Mouse (Mus musculus) skeletal muscle tissue, adult 2 months (tissue): ENCODE data around the gene Astn2.
A peak's percentile ranks its signal among the peaks of the same experiment; 100 is the strongest.

Experiments used
- DNase-seq: peaks from one replicate; pipeline ENCODE4 v3.0.0-alpha.2; 2012; ENCODE audit warnings: low read depth, low spot score

Astn2 gene

DNA sequence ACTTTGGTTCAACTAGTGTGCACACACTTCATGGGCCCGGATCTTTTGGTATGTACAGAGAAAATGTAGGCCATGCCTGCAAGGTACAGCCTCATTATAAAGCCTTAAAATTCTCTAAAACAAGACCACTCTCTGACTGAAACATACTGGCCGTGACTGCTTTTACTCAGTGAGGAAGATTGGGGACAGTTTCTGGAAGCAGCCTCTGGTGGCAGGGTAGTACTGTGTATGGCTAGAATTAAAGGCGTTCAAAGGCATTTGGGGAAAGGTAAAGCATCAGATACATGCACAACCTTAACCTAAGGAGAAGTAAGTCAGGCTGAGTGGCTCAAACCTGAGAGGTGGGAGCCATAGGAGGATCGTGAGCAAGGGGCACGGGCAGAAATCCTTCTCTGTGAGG lies 725.9 kb downstream of the Astn2 start:
- no peak for DNase-seq

DNA sequence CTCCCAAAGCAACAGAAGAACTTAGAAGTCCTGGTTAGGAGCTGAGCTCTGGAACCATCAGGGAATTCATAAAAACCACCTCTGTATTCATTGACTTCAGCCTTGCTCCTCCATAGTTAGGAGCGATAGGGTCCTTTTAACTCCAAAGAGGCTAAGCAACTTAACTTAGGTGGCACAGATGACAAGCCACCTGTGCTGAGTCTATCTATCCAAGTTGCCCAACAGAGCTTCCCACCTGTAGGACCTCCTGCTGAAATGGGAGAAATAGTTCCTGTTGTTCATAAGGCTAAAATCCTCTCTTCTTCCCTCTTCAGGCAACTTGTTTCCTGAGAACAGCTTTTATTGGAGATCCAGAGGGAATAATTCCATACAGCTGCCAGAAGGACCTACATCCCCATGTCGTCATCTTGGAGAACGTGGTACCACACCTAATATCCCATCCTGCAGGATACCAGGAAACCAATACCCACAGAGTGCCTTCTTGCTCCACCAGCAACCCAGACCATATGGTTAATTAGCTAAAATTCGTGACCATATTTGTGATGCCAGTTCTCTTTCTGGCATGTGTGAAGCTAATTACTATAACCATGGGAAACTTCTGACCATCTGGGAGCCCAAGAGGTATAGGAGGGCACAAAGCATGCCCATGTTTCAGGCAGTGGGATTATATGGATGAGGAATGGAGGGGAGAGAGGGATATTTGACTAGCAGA lies 730.0 kb downstream of the Astn2 start:
- DNase-seq, result no peak

DNA sequence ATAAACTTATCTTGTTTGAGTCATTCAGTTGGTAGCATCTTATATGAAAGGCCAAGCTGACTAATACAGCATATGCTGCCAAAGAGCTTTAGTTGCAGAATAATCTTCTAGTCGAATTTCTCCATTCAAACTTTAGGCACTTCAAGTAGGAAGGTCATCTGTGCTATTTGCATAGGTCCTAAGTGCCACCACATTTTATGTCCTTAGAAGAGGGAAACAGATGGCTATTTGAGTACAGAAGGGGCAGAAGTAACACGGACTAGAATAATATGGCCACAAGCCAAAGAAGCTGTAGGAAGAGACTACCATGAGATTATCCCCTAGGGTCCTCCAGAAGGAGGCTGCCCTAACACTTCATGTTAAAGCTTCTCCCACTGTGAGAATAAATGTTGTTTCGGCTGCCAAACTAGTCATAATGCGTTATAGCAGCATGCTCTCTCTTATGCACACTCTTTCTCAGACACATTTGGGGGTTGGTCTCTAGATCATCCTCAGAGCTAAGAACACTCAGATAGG lies 730.9 kb downstream of the Astn2 start:
- DNase-seq, result no peak

DNA sequence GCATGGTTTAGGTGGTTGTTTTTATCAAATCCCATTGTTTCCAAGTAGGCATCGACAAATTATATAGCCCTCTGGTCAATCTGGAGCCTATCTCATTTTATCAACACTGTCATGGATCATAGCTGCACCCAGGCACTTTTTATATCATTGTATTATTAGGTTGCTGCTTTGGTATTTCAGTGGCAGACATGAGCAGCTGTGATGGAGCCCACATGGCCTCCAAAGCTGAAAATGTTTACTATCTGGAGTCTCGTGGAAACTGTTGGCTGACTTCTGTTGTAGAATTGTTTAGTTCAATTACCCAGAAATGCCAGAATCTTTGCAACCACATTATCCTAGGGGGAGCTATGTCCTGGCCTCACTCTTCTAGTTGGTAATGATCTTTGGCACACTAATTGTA lies 732.1 kb downstream of the Astn2 start:
- no peak for DNase-seq

DNA sequence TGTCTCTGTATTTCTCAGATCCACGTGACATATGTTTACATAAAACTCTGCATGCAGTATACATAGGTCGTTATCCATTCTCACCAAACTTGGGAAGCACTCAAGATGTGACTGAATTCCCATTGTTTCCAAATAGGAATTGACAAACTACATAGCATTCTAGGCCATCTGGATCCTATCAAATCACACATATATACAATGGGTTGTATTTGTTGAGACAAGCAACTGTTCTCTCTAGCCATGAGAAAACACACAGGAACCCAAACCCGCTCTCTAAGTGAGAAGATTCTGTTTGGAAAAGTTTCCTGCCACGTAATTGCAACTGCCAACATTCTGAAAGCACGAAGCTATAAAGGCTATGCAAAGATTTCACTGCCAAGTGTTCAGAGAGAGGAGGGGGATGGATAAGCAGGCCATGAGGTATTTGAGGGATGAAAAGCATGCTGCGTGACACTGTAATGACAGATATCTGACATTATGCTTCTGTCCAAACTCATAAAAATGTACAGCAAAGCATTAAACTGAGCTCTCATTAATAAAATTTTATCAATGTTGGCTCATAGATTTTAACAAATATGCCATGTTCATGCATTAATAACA lies 732.7 kb downstream of the Astn2 start:
- no peak for DNase-seq

DNA sequence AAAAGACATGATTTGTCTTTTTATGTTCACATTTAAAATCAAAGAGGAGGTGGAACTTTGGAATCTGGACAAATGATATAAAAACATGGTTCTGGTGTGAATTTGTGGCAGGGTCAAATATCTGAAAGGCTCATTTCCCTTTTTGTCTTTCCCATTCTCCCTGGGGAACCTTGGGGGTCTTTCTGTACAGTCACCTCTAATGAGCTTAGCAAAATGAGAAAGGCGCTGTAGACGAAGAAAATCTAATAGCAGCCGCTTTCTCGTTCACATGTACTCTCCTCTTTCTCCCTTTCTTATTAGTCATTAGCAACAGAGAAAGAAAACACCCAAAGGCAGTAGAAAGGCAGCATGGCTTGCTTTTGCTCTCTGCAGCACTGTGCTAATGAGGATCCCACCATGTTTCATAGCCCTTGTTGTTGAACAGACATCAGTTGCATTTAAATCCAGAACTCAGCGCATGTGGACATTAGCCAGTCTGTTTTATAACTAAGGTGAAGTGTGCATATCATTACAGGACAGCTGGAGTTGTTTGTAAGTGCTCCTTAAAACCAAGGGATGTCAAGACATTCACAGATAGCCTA lies 737.3 kb downstream of the Astn2 start:
- no peak for DNase-seq

DNA sequence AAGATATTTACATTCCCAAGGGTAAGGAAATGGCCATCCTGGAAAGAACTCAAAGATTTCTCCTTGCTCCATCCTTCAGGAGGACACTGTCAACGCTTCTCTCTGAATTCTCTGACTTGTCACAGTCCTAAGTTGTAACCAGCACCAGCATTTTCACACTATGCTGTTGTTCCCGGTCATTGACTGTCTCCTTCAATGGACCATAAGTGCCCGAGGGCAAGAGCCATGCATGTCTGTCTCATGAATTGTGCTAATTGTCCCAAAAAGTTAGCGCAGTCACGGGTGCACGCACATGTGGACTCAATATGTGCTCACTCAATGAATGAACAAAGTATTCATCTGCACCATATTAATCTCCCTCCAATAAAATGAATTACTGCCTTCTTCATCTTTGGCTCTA lies 741.2 kb downstream of the Astn2 start:
- no peak for DNase-seq

DNA sequence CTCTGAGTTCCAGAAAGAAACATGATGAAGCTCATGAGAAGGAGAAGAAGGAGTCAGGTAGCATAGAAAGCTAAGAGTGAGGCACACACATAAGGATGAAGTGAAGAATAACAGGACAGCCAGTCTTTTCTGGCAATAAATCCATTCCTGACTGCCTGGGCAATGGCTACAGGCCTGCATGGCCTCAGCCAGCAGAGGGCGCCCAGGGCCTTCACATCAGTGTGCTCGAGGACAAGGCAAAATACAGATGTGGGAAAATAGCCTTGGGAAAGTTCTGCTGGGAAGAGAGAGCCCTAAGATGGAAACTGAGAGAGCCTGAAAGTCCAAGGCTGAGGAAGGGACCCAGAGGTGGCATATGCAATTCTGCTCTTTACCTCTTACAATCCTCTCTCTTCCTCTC lies 749.7 kb downstream of the Astn2 start:
- peak; percentile 32 for DNase-seq

DNA sequence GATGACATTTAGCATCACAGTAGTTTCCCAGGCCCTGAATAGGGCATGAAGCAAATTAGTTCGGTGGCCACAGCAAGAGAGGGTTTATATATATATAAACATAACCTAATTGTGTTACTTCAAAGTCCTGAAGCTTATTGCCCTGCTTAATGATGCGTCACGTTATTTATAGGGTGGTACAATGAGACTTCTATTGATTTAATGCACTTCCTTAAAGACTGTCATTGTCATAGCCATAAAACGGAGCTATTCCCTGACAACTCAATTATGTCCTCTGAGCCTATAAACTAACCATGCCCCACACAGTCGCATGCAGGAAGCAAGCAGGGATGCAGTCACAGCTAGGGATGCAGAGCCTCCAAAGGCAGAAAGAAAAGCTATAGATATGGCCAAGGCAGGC lies 761.8 kb downstream of the Astn2 start:
- no peak for DNase-seq

DNA sequence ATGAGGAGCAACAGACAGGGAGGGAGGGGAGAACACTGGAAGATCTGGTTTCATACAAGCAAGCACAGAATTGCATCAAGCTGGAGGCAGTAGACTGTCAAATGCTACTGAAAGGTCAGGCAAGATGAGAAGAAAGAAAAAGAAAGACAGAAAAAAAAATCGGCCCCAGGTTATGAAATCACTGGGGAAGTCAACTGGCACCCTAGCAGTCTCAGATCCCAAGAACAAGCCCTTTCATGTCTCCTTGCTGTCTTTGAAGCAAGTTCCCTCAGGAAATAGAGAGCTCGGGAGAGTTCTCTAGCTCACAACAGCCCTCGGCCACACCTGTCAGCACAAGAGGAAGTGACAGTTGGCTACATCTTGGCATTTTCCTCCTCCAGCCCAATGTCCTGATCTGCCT lies 766.2 kb downstream of the Astn2 start:
- DNase-seq, result no peak

DNA sequence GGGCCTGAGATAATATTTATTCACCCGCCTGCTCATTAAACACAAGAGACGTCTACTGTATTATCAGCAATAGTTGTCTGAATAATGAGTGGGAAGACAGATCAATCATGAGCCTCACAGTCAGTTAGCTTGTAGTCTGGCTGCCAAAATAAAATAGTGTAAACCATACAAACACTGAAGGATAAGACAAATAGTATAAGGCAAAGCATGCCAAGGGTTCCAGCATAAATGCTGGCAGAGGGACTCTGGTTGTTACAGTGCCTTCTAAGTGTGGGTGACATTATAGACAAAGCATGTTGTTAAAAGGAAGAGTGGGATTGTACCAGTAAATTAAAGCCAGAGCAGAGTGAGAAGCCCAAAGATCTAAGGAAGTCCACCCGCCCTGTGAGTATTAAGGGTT lies 784.3 kb downstream of the Astn2 start:
- DNase-seq, result no peak

DNA sequence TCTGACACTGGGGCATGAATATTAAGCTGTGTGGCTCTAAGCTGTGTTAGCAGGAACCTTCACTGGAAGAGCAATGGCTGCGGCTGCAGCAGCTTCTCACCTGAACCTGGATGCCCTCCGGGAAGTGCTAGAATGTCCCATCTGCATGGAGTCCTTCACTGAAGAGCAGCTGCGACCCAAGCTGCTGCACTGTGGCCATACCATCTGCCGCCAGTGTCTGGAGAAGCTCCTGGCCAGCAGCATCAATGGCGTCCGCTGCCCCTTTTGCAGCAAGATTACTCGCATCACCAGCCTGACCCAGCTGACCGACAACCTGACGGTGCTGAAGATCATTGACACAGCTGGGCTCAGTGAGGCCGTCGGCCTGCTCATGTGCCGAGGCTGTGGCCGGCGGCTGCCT lies 791.3 kb downstream of the Astn2 start:
- DNase-seq, result no peak

DNA sequence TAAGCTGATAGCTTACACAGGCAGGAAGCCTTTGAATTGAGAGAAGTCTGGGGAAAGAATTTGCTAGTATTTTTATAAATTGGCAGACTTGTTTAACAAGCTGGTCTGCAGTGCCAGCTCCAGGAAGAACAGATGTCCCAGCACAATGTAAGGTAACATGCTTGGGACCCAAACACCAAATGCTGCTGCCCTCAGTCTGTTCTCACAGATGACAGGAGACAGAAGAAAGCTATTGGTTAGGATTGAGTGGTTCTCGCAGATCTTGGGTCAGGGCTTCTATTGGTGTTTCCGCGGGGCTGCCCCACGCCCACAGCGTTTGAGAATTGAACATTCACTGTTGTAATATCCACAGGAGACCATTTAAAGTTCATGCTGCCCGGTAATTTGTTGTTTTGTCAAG lies 793.5 kb downstream of the Astn2 start:
- no peak for DNase-seq

DNA sequence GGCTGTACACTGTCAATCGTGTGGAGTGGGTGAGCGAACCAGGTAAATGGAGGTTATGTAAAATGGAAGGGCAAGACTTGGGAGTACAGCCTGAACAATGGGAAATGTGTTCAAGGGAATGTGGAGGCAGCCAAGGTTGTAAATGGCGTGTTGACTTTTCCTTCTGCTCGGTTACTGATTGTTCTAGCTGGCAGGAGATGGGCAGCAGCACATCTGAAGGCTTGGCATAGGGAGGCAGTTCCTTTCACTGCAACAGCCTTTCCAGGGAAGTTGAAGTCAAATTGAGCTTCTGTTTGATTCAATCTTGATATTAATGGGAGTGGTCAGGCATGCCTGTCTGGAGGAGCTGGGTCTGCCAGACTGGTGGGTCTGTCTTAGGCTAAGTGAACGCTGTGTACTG lies 794.1 kb downstream of the Astn2 start:
- DNase-seq, result no peak

DNA sequence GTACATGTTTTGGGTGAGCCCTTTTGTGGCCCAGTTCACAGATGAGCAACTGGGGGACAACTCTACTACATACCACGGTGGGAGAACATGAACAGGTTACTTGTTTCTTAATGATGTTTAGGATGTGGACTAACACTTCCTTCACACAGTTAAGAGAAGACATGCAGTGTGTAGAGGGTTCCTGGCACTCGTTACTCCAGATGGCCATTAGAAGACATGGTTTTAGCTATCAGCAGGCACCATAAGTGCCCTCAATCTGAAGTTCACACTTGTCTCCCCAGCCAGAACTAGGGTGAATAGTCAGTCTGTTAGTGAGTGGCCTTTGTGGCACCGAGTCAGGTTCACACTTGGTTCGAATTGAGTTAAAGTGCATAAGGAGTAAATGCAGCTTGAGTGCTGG lies 796.3 kb downstream of the Astn2 start:
- DNase-seq, result no peak

DNA sequence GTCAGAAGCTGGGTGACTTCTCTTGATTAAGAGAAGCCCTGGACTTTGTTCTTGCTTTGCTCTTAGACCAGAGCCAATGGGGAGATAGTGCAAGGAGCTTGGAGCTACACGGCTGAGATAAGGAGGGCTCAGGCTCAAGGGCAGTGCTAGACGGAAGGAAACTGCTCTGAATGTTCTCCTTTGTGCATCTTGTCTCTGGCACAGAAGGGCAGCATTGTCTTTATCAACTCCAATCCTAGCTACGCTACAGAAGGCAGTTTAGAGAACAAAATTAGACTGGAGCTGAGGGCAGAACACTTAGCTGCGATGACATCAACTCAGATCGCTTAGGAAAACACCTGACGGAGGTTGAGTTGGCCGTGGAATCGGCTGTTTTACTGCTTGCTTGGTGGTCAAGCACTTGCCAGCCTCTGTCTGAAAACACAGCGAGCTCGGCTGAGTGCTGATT lies 797.2 kb downstream of the Astn2 start:
- DNase-seq, result no peak

DNA sequence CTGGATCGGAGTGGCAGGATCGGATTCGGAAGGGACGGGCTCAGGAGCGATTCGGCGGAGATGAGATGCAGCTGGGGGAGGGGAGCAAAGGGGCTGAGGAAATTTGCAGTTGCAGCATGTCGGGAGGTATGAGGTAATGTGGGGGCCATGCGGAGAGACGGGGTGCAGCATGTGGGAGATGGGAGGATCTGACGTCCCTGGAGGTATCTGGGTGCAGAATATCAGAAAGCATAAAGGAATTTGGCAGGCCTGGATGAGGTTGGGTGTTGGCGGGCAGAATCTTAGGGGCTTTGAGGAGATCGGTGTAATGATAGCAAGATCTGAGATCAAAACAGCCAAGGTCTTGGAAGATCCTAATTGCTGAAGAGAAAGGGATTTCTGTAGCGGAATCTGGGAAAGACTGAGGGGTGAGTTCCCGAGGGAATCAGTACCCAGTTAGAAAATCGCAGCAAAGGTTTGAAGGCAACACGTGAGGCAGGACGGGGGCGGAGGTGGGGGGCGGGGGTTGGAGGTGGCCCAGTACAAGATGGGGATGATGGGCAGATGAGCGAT lies 799.2 kb downstream of the Astn2 start:
- no peak for DNase-seq

DNA sequence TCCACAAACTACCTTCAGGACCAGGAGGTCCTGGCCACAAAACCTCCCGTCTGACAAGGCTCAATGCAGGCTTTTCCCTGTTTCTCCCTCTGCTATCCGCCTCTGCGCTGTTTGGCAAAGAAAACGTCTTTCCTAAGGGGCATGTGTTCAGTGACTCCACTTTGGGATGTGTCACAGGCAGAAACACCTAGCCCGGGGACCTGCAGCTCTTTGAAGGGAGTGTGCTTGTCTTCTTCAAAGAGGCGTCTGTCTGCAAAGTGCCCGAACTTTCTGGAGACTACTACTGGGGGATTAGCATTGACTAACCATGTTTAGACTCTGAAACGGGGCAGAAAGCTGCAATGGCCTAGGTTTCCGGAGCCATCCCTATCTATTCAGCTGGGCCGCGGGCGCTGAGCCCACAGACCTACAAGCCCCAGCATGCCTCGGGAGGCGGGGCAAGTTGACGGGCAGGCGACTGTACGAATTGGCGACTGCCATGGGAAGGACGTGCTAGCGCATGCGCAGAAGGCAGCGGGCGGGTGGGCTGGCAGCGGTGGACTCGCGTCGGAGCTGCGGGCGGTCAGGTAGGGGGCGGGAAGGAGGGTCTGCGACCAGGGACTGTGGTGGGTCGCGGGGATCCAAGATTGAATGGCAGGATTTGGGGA lies 799.8 kb downstream of the Astn2 start, which contains the start of gene Trim32:
Trim32 (plus strand) TSS at position 483 of the 647 bp plus-strand sequence.
- peak; percentile 97 for DNase-seq

DNA sequence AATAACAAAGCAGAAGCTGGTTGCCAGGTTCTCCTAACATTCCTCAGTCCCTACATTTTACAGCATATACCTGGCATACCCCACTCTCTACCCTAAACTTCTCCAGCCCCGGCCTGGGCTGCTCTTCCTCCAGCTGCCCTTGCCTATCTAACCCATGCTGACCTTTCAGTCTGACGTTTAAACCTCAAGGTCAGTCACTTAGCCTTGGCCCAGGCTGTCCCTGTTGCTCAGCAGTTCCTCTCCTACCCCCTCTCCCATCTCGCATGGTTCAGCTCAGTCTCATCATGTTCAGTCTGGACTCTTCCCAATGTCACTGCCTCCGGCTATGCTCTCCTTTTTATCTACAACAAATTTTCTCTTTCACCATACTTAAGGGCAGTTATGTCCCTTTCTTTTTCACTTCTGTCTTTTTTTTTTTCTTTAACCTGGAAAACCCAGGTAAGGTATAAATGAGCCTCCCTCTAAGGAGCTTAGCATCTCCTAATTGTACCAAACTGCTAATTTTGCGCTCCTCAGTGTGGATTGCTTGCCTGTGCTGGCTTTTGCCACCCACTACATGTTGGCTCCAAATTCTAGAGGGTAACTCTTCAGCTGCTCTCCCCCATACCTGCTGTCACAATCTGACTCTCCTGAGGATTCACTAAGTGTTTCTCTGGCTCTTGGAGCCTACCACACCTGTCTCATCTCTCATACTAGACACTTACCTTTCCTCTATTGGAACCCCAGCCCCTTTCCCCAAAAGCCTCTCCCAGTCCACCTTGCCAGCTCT lies 809.6 kb downstream of the Astn2 start:
- DNase-seq, result no peak

DNA sequence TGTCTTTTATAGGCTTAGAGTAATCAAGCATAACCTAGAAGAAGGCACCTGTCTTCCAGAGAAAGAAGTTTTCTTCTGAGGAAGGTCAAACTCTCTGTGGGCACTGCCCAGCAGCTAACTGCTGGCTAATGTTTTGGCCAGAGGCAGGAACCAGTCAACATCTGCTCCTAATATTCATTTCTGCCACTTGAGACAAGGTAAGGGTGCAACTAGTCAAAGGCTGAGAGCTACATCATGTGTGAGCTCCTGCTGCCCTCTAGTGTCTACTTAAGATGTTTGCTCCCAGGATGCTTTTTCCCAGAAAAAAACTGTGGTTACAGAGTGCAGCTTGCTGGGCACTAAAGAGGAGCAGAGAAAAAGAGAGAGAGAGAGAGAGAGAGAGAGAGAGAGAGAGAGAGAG lies 814.6 kb downstream of the Astn2 start:
- peak; percentile 34 for DNase-seq

DNA sequence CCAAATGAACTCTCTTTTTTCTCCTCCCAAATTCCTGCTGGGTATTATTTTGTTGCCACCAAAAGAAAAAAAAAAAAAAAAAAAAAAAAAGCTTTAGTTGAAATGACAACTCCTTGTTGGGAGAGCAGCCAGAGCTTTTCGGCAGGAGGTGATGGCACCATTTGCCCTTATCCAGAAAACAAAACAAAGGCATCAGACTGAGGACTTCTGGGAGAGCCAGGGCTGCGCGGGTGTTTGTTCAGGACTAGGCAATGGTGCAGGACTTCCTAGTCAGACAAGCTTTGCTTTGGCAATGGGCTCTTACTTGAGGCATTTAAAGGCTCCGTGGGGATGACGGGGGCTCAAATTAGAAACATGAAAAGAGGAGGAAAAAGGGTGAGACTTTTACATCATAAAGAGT lies 817.5 kb downstream of the Astn2 start:
- DNase-seq, result no peak
